Mouse (Mus musculus): ENCODE results near the gene Foxf1.

Gene Foxf1

GRCm38 (mm10) chr8:121115136-121115535 is 30.9 kb downstream of the Foxf1 start:
- DNase-seq = no peak

GRCm38 (mm10) chr8:121115948-121116347 is 31.8 kb downstream of the Foxf1 start, which contains the start of gene Foxc2:
Gene Foxc2, plus strand, starts transcription at chr8:121116171.
- DNase-seq = peak; percentile 25 to 34

- no peak for DNase-seq
Observed at GRCm38 (mm10) chr8:121116591-121117185, 32.5 kb downstream of the Foxf1 start.

- DNase-seq = no peak
Observed at GRCm38 (mm10) chr8:121117186-121117651, 33.0 kb downstream of the Foxf1 start.

GRCm38 (mm10) chr8:121117906-121118305 is 33.7 kb downstream of the Foxf1 start:
- DNase-seq = no peak

- DNase-seq = no peak
Observed at GRCm38 (mm10) chr8:121118634-121119420, 34.6 kb downstream of the Foxf1 start.

GRCm38 (mm10) chr8:121119635-121120455 is 35.7 kb downstream of the Foxf1 start:
- no peak for DNase-seq

- no peak for DNase-seq
Observed at GRCm38 (mm10) chr8:121120456-121121419, 36.6 kb downstream of the Foxf1 start.

- DNase-seq = no peak
Observed at GRCm38 (mm10) chr8:121121704-121122103, 37.5 kb downstream of the Foxf1 start.

- no peak for DNase-seq
Observed at GRCm38 (mm10) chr8:121122368-121122767, 38.2 kb downstream of the Foxf1 start.

GRCm38 (mm10) chr8:121123113-121123512 is 38.9 kb downstream of the Foxf1 start:
- no peak for DNase-seq

- DNase-seq = no peak
Observed at GRCm38 (mm10) chr8:121124547-121125239, 40.5 kb downstream of the Foxf1 start.

- DNase-seq = no peak
Observed at GRCm38 (mm10) chr8:121125311-121125876, 41.2 kb downstream of the Foxf1 start.

- no peak for DNase-seq
Observed at GRCm38 (mm10) chr8:121126191-121126590, 42.0 kb downstream of the Foxf1 start.

- DNase-seq = no peak
Observed at GRCm38 (mm10) chr8:121126694-121127093, 42.5 kb downstream of the Foxf1 start.

GRCm38 (mm10) chr8:121127291-121127701 is 43.1 kb downstream of the Foxf1 start:
- no peak for DNase-seq

GRCm38 (mm10) chr8:121127756-121128375 is 43.7 kb downstream of the Foxf1 start, which contains the start of gene Foxl1:
Gene Foxl1, plus strand, starts transcription at chr8:121127940.
- no peak for DNase-seq

GRCm38 (mm10) chr8:121128531-121129264 is 44.5 kb downstream of the Foxf1 start:
- DNase-seq = no peak

GRCm38 (mm10) chr8:121129265-121129940 is 45.2 kb downstream of the Foxf1 start:
- no peak for DNase-seq

Data from cerebellum, adult 18-20 months (tissue).